Mouse (Mus musculus): ENCODE results near the gene Ntm.

DNA sequence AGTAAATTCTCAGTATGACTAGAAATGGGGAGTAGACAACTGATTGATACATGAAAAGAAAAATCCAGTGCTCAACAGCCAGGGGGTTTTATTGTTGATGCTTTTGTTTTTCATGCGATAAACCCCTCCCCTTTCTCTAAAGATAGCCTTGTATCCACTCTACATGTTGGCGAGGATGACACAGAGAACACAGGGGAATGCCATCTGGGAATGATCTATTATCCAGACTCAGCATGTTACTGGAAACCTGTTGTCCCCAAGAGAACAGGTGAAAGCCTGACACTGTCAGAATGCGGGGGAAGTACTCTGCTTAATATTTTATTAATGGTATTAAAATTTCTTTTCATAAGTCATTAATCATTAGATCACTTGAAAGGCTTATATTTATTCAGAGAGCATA is 690.1 kb downstream of the Ntm start:
- TF ChIP-seq ELF1 (IDR thresholded peaks at IDR 0.05; ENCODE audit: low read depth, low read length): no peak
- TF ChIP-seq POLR2A (IDR thresholded peaks at IDR 0.05; ENCODE audit: control insufficient read depth in 1 of 2, insufficient read depth in 1 of 2, low read depth in 1 of 2, low read length in 2 of 2, poor library complexity in 1 of 2): no peak
- TF ChIP-seq CTCF (IDR thresholded peaks at IDR 0.05 in 2 of 3, conservative IDR thresholded peaks at IDR 0.05 in 1 of 3; ENCODE audit: control insufficient read depth in 1 of 3, insufficient read depth in 1 of 3, low read depth in 2 of 3, low read length in 3 of 3, poor library complexity in 1 of 3, severe bottlenecking in 1 of 3): no peak
- no peak for TF ChIP-seq MEF2A (IDR thresholded peaks at IDR 0.05; ENCODE audit: extremely low read depth, insufficient replicate concordance, low read depth, low read length, poor library complexity, severe bottlenecking)
- no peak for TF ChIP-seq GABPA (IDR thresholded peaks at IDR 0.05; ENCODE audit: low read depth, low read length)
- no peak for TF ChIP-seq NELFE (IDR thresholded peaks at IDR 0.05; ENCODE audit: low read depth, low read length)
- TF ChIP-seq UBTF (IDR thresholded peaks at IDR 0.05; ENCODE audit: borderline replicate concordance, insufficient read depth, low read depth, low read length): no peak
- TF ChIP-seq SIN3A (IDR thresholded peaks at IDR 0.05; ENCODE audit: low read length): no peak
- no peak for TF ChIP-seq ZC3H11A (IDR thresholded peaks at IDR 0.05; ENCODE audit: low read depth, low read length)
- TF ChIP-seq SMC3 (IDR thresholded peaks at IDR 0.05; ENCODE audit: low read depth, low read length): no peak
- no peak for TF ChIP-seq ZMIZ1 (IDR thresholded peaks at IDR 0.05; ENCODE audit: low read depth, low read length)
- TF ChIP-seq ZNF384 (IDR thresholded peaks at IDR 0.05; ENCODE audit: low read depth, low read length): no peak
- no peak for TF ChIP-seq EP300 (IDR thresholded peaks at IDR 0.05; ENCODE audit: low read depth in 1 of 2, low read length in 2 of 2)
- TF ChIP-seq KAT2A (conservative IDR thresholded peaks at IDR 0.05; ENCODE audit: low read depth, low read length): no peak

Measured in MEL (cell line).